Mouse (Mus musculus): Measurements from ENCODE around the gene Dnah2. TPM values are rescaled to one million over a fixed set of nuclear protein-coding genes. Genes with fewer than 3 reads are reported as not detected.

The Dnah2 gene
- polyA plus RNA-seq (2014; fragmentation: Nextera tagmentation; extraction: Ambion mirVana): 2.7 and 3.8 TPM in 2 replicates

DNA sequence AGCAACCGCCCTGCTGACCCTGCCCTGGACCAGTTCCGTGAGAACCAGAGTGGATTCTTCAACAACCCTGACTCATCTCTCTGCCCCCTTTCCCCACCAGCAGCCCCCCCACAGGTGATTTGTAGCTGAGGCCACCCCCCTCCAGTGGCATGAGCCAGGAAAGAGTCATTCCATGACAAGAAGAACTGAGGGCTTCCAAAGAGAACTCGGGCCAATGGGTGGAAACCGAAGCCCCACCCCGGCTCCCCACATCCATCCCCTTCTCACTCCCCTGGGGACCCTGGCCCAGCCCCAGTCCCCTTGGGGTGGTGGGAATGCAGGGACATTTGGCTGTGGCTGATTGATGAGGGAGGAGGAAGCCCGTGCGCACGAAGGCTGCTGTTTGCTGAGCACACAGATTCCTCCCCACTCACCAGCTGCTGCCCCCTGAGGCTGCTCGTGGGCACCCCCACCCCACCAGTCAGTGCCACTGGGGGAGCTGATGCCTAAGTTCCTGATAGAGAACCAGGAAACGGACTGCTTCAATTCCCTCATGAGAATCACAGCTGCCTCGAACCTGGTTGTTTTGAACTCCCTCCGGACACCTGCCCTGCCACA is at the start of gene Dnah2:
Gene Dnah2 (minus strand): TSS at position 51 of the 597 bp plus-strand sequence.
- Histone ChIP-seq H3K9ac (ENCODE audit: low read length) (no peak within 1 kb of the TSS; the same call in 1 of the 2 replicates), H3K4me3 (ENCODE audit: low read depth, low read length) (no peak within 1 kb of the TSS)

DNA sequence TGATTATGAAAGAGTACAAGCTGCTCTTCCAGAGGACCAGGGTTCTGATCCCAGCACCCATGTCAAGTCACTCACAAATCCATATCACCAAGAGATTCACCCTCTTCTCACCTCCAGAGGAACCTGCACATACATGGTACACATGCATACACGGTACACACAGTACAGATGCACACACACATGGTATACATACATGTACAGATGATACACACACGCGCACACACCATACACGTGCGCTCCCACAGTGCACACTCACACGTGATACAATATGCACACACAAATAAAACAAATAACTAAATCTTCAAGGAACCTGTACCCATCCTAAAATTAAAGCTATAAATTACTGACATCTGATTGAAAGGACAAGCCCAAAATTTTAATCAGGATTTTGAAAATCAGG is 45.9 kb upstream of the Dnah2 start:
- Histone ChIP-seq H3K4me2 (ENCODE audit: low read length) (no peak overlapping the region), H3K4me3 (ENCODE audit: low read depth, low read length) (no peak overlapping the region), H3K27me3 (replicated peaks; ENCODE audit: control insufficient read depth, insufficient read depth, low read length) (no peaks in the 10 kb centered on the region), H3K36me3 (ENCODE audit: control insufficient read depth, insufficient read depth, low read length) (peaks cover 38% of the 10 kb centered on the region), H3K27ac (ENCODE audit: low read depth, low read length) (no peak overlapping the region), H3K4me1 (ENCODE audit: control insufficient read depth, insufficient read depth, low read length) (peaks cover 1% of the 10 kb centered on the region; the same call in 1 of the 2 replicates), H3K9me3 (replicated peaks; ENCODE audit: control insufficient read depth, low read length) (no peaks in the 10 kb centered on the region), H3K9ac (ENCODE audit: low read length) (no peak overlapping the region)
- 94% methylated on average over 6 of the region's 6 CpGs for WGBS
- ATAC-seq (no peak), DNase-seq (ENCODE audit: low spot score) (no peak)

More for the DNA sequence above, at the start of gene Dnah2:
- Histone ChIP-seq H3K27me3 (replicated peaks; ENCODE audit: control insufficient read depth, insufficient read depth, low read length) (no peaks in the 10 kb centered on the region), H3K27ac (ENCODE audit: low read depth, low read length) (peak within 1 kb of the TSS; percentile 95; the same call in 1 of the 2 replicates), H3K4me2 (ENCODE audit: low read length) (no peak within 1 kb of the TSS), H3K9me3 (replicated peaks; ENCODE audit: control insufficient read depth, low read length) (no peaks in the 10 kb centered on the region), H3K4me1 (ENCODE audit: control insufficient read depth, insufficient read depth, low read length) (peaks cover 50% of the 10 kb centered on the region), H3K36me3 (ENCODE audit: control insufficient read depth, insufficient read depth, low read length) (0 out of 2 replicates have a peak, but pooled peaks cover 1% of the 10 kb centered on the region)
- WGBS: 69% methylated on average over 12 of the region's 12 CpGs
- DNase-seq (ENCODE audit: low spot score) (no peak), ATAC-seq (no peak)

DNA sequence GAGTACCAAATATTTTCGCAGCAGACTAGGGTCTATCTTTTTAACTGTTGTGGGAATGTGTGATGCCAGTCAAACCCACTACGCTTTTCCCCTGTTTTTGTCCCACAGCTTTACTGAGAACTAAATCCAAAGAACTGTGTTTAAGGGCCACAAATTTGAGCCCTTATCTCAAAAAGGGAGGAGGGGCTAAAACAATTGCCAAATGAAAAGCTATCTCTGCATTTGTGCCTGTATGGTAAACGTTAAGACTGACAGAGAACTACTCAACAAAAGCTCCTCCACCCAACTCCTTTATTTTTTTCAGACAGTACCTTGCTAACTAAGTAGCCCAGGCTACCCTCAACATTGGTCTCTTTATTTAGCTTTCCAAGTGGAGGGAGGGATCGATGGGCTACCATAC is 43.9 kb upstream of the Dnah2 start:
- WGBS: 89% methylated on average over 4 of the region's 4 CpGs
- ATAC-seq (no peak), DNase-seq (ENCODE audit: low spot score) (no peak)
- no peak overlapping the region for H3K4me3 ChIP-seq (ENCODE audit: low read depth, low read length)
- no peak overlapping the region for H3K4me2 ChIP-seq (ENCODE audit: low read length)
- no peak overlapping the region for H3K9ac ChIP-seq (ENCODE audit: low read length)
- H3K27ac ChIP-seq (ENCODE audit: low read depth, low read length): peak overlapping the region; percentile 35; the same call in 1 of the 2 replicates
- peaks cover 59% of the 10 kb centered on the region for H3K36me3 ChIP-seq (ENCODE audit: control insufficient read depth, insufficient read depth, low read length)
- H3K4me1 ChIP-seq (ENCODE audit: control insufficient read depth, insufficient read depth, low read length): no peaks in the 10 kb centered on the region
- no peaks in the 10 kb centered on the region for H3K27me3 ChIP-seq (replicated peaks; ENCODE audit: control insufficient read depth, insufficient read depth, low read length)
- H3K9me3 ChIP-seq (replicated peaks; ENCODE audit: control insufficient read depth, low read length): no peaks in the 10 kb centered on the region

DNA sequence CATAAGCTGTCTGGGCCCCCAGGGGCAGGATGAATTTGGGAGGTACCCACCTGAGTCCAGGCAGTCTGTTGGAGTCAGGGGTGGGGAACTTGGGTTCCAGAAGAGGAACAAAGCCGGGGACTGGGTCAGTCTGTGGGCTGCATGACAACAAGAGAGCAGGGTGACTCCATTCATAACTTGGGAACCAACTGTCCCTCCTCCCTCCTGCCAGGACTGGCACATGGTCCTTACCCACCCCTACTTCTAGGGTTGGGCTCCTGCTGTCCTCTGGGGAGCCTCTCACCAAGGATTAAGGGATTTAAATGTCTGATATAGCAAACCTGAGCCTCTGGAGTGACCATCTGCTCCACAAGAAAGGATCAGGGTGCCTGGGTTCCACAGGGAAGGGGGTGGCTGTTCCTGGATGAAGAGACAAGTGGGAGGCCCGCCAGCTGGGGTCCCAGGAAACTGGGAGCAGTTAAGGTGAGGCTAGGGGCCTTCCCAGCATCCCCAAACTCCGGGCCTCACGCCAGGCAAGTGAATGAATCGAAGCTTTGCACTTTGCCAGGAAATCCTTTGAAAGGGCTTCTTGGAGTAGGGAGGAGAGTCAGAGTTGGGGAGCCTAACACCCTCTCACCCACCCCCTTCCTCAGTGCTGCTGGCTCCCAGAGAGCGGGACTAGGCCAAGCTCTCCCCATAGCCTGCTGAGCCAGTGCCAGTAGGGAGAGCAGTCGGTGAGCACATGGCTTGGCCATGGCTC is 43.2 kb upstream of the Dnah2 start:
- peak overlapping the region; percentile 66 for H3K27ac ChIP-seq (ENCODE audit: low read depth, low read length)
- DNase-seq (ENCODE audit: low spot score): peak; percentile 81
- no peaks in the 10 kb centered on the region for H3K9me3 ChIP-seq (replicated peaks; ENCODE audit: control insufficient read depth, low read length)
- no peak overlapping the region; the same call in 1 of the 2 replicates for H3K9ac ChIP-seq (ENCODE audit: low read length)
- H3K4me1 ChIP-seq (ENCODE audit: control insufficient read depth, insufficient read depth, low read length): no peaks in the 10 kb centered on the region
- peaks cover 66% of the 10 kb centered on the region for H3K36me3 ChIP-seq (ENCODE audit: control insufficient read depth, insufficient read depth, low read length)
- ATAC-seq: peak; percentile 75
- no peak overlapping the region for H3K4me3 ChIP-seq (ENCODE audit: low read depth, low read length)
- WGBS: 55% methylated on average over 7 of the region's 7 CpGs
- H3K4me2 ChIP-seq (ENCODE audit: low read length): no peak overlapping the region
- no peaks in the 10 kb centered on the region for H3K27me3 ChIP-seq (replicated peaks; ENCODE audit: control insufficient read depth, insufficient read depth, low read length)

DNA sequence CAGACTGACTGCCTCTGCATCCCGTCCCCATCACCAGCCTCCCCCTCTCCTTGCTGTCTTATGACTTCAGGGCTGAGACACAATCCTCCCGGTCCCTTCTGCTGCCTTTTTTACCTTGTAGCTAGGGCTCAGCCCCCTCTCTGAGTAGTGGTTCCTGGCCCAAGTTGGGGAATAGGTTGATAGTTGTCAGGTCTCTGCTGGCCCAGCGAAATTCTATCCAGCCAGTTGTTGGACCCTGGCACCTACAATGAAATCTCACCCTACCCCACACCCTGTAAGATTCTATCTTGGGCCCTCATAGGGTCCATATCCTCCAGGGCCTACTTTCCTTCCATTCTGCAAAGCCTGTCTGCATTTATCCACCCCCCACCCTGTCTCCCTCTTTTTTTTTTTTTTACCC is 42.5 kb upstream of the Dnah2 start:
- no peak for ATAC-seq
- H3K4me3 ChIP-seq (ENCODE audit: low read depth, low read length): no peak overlapping the region
- H3K4me2 ChIP-seq (ENCODE audit: low read length): no peak overlapping the region
- DNase-seq (ENCODE audit: low spot score): no peak
- H3K27ac ChIP-seq (ENCODE audit: low read depth, low read length): no peak overlapping the region
- H3K9me3 ChIP-seq (replicated peaks; ENCODE audit: control insufficient read depth, low read length): no peaks in the 10 kb centered on the region
- no peak overlapping the region; the same call in 1 of the 2 replicates for H3K9ac ChIP-seq (ENCODE audit: low read length)
- 90% methylated on average over 3 of the region's 3 CpGs for WGBS
- no peaks in the 10 kb centered on the region for H3K4me1 ChIP-seq (ENCODE audit: control insufficient read depth, insufficient read depth, low read length)
- peaks cover 72% of the 10 kb centered on the region for H3K36me3 ChIP-seq (ENCODE audit: control insufficient read depth, insufficient read depth, low read length)
- no peaks in the 10 kb centered on the region for H3K27me3 ChIP-seq (replicated peaks; ENCODE audit: control insufficient read depth, insufficient read depth, low read length)

DNA sequence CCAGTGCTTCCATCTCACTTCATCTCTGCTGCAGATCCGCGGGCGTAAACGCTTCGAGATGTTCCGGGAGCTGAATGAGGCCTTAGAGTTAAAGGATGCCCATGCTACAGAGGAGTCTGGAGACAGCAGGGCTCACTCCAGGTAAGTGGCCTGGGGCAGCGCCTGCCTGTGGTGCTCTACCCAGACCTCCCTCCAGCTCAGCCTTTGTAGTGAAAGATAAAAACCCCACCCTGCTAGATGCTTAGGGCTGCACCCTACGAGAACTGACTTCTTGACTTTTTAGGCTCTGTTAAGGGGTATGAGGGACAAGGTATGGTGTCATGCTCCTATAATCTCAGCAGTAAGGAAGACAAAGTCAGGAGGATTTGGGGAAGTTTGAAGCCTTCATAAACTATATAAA is 41.7 kb upstream of the Dnah2 start:
- Histone ChIP-seq H3K27ac (ENCODE audit: low read depth, low read length) (no peak overlapping the region), H3K27me3 (replicated peaks; ENCODE audit: control insufficient read depth, insufficient read depth, low read length) (no peaks in the 10 kb centered on the region), H3K4me3 (ENCODE audit: low read depth, low read length) (no peak overlapping the region), H3K36me3 (ENCODE audit: control insufficient read depth, insufficient read depth, low read length) (peaks cover 72% of the 10 kb centered on the region), H3K9me3 (replicated peaks; ENCODE audit: control insufficient read depth, low read length) (no peaks in the 10 kb centered on the region), H3K4me1 (ENCODE audit: control insufficient read depth, insufficient read depth, low read length) (no peaks in the 10 kb centered on the region), H3K4me2 (ENCODE audit: low read length) (no peak overlapping the region), H3K9ac (ENCODE audit: low read length) (no peak overlapping the region)
- 95% methylated on average over 8 of the region's 8 CpGs for WGBS
- DNase-seq (ENCODE audit: low spot score): no peak
- ATAC-seq: no peak

DNA sequence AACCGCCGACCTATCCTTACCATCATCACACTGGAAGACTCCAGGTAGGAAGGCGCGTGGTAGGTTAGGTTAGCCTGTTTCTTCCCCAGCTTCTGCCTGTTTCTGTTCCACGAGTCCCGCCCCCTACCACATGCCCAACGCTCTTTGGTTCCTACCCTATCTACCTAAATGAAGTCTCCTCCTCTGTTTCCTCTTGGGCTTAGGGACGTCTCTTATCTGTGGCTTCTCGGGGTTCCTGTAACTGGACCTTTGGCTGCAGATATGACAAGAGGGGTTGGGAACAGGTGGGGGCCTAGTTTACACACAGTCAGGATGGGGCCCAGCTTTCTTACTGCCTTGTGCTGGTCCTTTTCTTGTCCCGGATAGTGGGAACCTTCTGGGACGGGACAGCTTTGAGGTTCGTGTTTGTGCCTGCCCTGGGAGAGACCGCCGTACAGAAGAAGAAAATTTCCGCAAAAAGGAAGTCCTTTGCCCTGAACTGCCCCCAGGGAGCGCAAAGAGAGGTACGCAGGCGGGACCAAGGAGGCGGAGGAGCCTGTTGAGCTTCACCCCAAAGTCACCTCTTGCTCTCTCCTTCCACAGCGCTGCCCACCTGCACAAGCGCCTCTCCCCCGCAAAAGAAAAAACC is 40.4 kb upstream of the Dnah2 start:
- Histone ChIP-seq H3K9ac (ENCODE audit: low read length) (no peak overlapping the region), H3K9me3 (replicated peaks; ENCODE audit: control insufficient read depth, low read length) (no peaks in the 10 kb centered on the region), H3K36me3 (ENCODE audit: control insufficient read depth, insufficient read depth, low read length) (peaks cover 70% of the 10 kb centered on the region), H3K27me3 (replicated peaks; ENCODE audit: control insufficient read depth, insufficient read depth, low read length) (no peaks in the 10 kb centered on the region), H3K27ac (ENCODE audit: low read depth, low read length) (no peak overlapping the region), H3K4me1 (ENCODE audit: control insufficient read depth, insufficient read depth, low read length) (no peaks in the 10 kb centered on the region), H3K4me3 (ENCODE audit: low read depth, low read length) (no peak overlapping the region), H3K4me2 (ENCODE audit: low read length) (no peak overlapping the region)
- 92% methylated on average over 22 of the region's 22 CpGs for WGBS
- ATAC-seq (no peak), DNase-seq (ENCODE audit: low spot score) (no peak)

DNA sequence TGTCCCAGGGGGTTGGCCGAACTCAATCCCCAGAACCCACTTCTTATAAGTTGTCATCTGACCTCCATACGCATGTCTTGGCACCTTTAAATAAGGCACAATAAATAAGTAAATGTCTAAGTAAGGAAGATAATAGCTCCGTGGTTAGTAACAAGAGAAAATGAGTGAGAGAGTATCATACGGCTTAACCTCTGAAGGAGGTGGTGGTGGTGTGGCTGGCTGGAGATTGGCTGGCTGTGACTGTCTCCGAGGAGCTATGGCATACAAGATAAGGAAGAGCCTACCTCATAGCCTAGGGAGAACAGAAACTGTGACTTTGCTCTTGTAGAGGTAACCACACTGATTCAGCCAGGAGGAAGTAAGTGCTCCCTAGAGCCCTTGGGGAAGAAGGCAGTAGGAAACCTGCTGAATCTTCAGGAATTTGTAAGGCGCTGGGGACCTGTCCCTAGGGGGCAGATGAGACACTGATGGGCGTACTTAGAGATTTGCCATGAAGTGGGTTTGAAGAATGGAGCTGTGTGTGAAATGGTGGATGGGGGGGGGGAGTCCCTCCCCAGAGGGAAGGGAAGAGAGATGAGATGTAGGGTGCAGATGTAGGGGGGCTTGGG is 36.9 kb upstream of the Dnah2 start:
- H3K27ac ChIP-seq (ENCODE audit: low read depth, low read length): no peak overlapping the region
- no peak overlapping the region for H3K4me3 ChIP-seq (ENCODE audit: low read depth, low read length)
- H3K4me2 ChIP-seq (ENCODE audit: low read length): no peak overlapping the region
- 83% methylated on average over 7 of the region's 7 CpGs for WGBS
- no peak overlapping the region for H3K9ac ChIP-seq (ENCODE audit: low read length)
- no peaks in the 10 kb centered on the region for H3K9me3 ChIP-seq (replicated peaks; ENCODE audit: control insufficient read depth, low read length)
- H3K36me3 ChIP-seq (ENCODE audit: control insufficient read depth, insufficient read depth, low read length): peaks cover 54% of the 10 kb centered on the region
- no peak for ATAC-seq
- H3K4me1 ChIP-seq (ENCODE audit: control insufficient read depth, insufficient read depth, low read length): peaks cover 5% of the 10 kb centered on the region
- no peaks in the 10 kb centered on the region for H3K27me3 ChIP-seq (replicated peaks; ENCODE audit: control insufficient read depth, insufficient read depth, low read length)
- DNase-seq (ENCODE audit: low spot score): no peak
